8 mouse cellular contexts compared by ENCODE assay signal in genomic region chr6:48188363-48188762, GRCm38 (mm10).
DNase-seq lines count a peak whose midpoint lies in the region; ATAC-seq lines count a peak whose summit lies in the region.
"Not testable (repeated sequence)": the region's sequence is repeated elsewhere in the genome, so short reads cannot be mapped to it uniquely, and the experiment has no call there.

No protein-coding gene starts in this region.

- H3K9ac ChIP-seq in forebrain, embryonic 16.5 days (replicated peaks; ENCODE audit: low read depth, low read length); lung, embryonic 16.5 days (ENCODE audit: low read length): not testable (repeated sequence)

- H3K27ac ChIP-seq in forebrain, embryonic 16.5 days (ENCODE audit: low read length); lung, embryonic 16.5 days (ENCODE audit: low read length): not testable (repeated sequence)

- not testable (repeated sequence) for H3K36me3 ChIP-seq in forebrain, embryonic 16.5 days (ENCODE audit: control insufficient read depth, insufficient read depth); lung, embryonic 16.5 days (ENCODE audit: control insufficient read depth, insufficient read depth, low read length)

- H3K4me2 ChIP-seq in forebrain, embryonic 16.5 days (ENCODE audit: low read length); lung, embryonic 16.5 days (ENCODE audit: low read depth, low read length): not testable (repeated sequence)

- DNase-seq in brain, adult 2 months (ENCODE audit: low read depth, low spot score), result peak; percentile 76
- peak; percentile 15 to 24 for DNase-seq in cerebellum, postnatal 14 days
- peak; percentile 5 to 45 for DNase-seq in frontal cortex, postnatal 36 days (ENCODE audit: low spot score in 2 of 2)
- peak; percentile 22 to 35 for DNase-seq in layer of hippocampus, adult 8-10 months (ENCODE audit: low spot score in 2 of 2)
- peak; percentile 12 to 60 for DNase-seq in layer of hippocampus, postnatal 14 days (ENCODE audit: low spot score in 2 of 2)
- peak; percentile 65 for DNase-seq in telencephalon, adult 2 months (ENCODE audit: low read depth, low spot score)

- H3K4me1 ChIP-seq in forebrain, embryonic 16.5 days (replicated peaks; ENCODE audit: control insufficient read depth, insufficient read depth, low read length); lung, embryonic 16.5 days (replicated peaks; ENCODE audit: control insufficient read depth, insufficient read depth, low read length): not testable (repeated sequence)

- not testable (repeated sequence) for H3K27me3 ChIP-seq in forebrain, embryonic 16.5 days (replicated peaks; ENCODE audit: control insufficient read depth, insufficient read depth, low read length); lung, embryonic 16.5 days (ENCODE audit: control insufficient read depth, insufficient read depth, low read depth, low read length)

- H3K4me3 ChIP-seq in forebrain, embryonic 16.5 days (replicated peaks; ENCODE audit: low read length); lung, embryonic 16.5 days (ENCODE audit: low read length): not testable (repeated sequence)

- 50% methylated on average over 2 of the region's 2 CpGs for WGBS in forebrain, embryonic 16.5 days
- 67% methylated on average over 2 of the region's 2 CpGs for WGBS in lung, embryonic 16.5 days

- H3K9me3 ChIP-seq in forebrain, embryonic 16.5 days (ENCODE audit: control insufficient read depth, low read length); lung, embryonic 16.5 days (ENCODE audit: control insufficient read depth, low read length): not testable (repeated sequence)

- peak; percentile 84 for ATAC-seq in forebrain, embryonic 16.5 days
- ATAC-seq in lung, embryonic 16.5 days (ENCODE audit: low read depth), result peak; percentile 59

Comparison
In these comparisons a context has a peak if more than half of its experiments do, and no peak if none do; other contexts are left out.
1. DNase-seq: peak in every context shown above with its lines; median percentile 76 in brain, adult 2 months; 65 in telencephalon, adult 2 months; 36 in layer of hippocampus, postnatal 14 days; 28 in layer of hippocampus, adult 8-10 months; 25 in frontal cortex, postnatal 36 days; 20 in cerebellum, postnatal 14 days.